Mouse (Mus musculus) adrenal gland, postnatal 14 days (tissue): ENCODE data around the gene Nab2. TPM values are rescaled to one million over a fixed set of nuclear protein-coding genes. Genes with fewer than 3 reads are reported as not detected.

Source experiments
- DNase-seq: peaks from one replicate; pipeline ENCODE4 v3.0.0; 2021; ENCODE audit warnings: mixed read lengths
- long read RNA-seq, 2 experiments: library from polyadenylated mRNA; stranded (forward); transcript quantifications; one replicate each; pipeline ENCODE4 v2.0.0; 2021
- total RNA-seq: library from RNA; stranded (reverse); gene quantifications from 2 replicates; pipeline ENCODE4 v1.2.3, GENCODE M21; 2021

Gene Nab2
- total RNA-seq: 23.7 and 24.6 TPM in 2 replicates
- long read RNA-seq, experiment 1, transcript Nab2-201 (7 exons, 2,582 nt): major isoform, 7 of 18 reads
- long read RNA-seq, experiment 1, transcript Nab2-202 (6 exons, 2,311 nt): minor isoform, 5 of 18 reads
- long read RNA-seq, experiment 1, partial matches to known transcripts: 5 of 18 reads
- long read RNA-seq, experiment 1, other reads (novel, unspliced or antisense): 1 of 18 reads
- long read RNA-seq, experiment 2, partial matches to known transcripts: 4 of 12 reads
- long read RNA-seq, experiment 2, other reads (novel, unspliced or antisense): 2 of 12 reads

DNA sequence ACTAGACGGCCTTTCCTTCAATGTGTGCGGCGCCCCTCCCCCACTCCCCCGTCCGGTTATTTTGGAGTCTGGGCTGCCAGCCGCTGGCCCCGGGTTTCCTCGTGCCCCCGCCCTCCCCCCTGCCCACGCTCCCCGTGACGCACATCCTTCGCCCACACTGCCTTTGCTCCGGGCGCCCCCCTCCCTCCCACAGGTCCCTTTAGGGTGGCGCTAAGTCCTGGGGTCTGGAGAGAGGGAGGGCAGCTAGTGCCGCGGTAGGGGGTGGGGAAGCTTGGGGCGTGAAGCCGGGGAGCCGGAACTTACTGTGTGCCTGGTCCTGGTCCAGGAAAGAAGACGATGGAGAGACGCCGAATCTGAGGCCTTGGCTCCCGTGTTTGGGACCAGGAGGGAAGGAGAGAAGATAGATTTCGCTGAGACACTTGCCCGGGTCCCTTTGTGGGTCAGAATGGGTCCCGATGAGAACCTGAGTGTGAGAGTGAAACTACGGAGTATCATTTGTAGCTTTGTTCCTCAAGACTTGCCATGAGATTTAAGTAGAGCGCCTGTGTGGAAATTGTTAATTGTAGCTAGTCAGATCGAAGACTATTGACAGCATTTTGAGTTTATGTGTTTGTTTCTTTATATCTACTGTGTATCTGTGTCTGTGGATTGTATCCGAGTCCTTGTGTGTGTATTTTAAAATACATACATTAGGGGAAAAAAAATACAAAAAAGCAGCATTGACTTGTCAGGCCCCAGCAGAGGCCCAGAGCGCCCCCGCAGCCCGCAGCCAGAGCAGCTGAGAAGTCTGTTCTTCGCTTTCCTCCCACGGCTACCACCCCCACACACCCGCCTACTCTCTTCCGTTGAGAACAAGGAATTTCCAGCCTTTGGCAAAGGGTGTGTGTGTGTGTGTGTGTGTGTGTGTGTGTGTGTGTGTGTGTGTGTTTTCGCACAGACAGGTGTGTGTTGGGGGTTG lies at the start of gene Nab2:
Gene Nab2 (minus strand): TSS at position 476 of the 958 bp plus-strand sequence.
- peak; percentile 90 for DNase-seq

DNA sequence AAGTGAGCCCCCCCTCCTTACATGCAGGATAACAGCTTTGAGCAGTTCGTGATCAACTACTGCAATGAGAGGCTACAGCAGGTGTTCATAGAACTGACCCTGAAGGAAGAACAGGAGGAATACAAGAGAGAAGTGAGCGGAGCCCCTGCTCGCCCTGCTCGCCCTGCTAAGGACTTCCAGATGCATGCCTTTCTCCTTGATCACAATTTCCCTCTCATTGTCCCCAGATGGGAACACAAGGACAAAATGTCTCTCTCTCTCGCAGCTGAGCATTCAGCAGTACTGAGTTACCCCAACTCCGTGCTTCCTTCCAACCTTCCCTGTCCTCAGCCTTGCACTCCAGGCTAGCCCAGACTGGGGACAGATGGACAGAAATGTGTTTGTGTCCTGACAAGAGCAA lies 44.4 kb upstream of the Nab2 start:
- no peak for DNase-seq

DNA sequence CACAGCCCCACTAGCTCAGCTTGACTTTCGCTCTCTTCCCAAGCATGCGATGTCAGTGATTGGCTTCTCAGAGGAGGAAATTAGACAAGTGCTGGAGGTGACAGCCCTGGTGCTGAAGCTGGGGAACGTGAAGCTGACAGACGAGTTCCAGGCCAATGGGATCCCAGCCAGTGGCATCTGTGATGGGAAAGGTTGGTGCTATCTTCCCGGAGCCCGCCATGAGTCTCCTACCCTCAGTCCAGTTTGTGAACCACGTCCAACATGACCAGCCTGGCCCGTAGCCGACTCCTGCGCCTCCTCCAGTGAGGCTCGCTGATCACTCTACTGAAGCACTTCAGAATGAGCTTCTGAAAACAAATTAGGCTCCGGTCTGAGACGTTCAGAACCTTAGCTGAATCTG lies 42.0 kb upstream of the Nab2 start:
- no peak for DNase-seq

DNA sequence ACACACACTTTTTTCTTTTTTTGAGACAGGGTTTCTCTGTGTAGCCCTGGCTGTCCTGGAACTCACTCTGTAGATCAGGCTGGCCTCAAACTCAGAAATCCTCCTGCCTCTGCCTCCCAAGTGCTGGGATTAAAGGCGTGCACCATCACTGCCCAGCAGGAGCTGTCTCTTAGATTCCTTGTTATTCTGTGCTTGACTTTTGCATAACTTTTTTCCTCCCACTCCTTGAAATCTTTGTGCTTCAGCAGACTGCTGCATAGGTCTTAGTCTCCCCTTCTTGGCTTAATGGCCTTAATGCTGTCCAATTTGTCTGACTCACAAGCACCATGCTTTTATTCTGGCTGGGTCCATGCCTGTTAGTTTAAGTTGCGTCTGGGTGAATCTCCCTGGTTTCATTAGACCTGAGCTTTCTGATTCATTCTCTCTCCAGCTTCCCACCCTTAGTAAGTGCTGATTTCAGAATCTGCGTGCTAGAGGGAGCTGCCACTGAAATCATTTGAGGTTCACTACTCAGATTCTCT lies 40.5 kb upstream of the Nab2 start:
- DNase-seq: peak; percentile 7

DNA sequence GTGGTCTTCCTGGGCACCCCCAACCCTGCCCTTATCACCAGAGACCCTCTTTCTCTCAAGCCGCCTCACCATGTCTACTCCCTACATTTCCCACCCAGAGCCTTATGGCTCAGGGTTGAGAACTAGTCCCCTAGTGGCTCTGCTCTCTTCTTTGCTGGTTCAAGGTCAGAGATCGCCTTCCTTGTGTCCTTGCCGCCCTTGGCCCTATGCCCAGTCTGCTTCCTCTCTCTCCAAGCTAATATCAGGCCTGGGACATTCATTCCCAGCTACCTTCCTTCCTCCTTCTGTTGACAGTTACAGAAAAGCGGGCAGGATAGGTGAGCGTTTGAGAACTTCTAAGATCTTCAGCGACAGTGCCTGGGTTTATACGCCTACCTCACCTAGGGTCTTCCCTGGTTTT lies 39.4 kb upstream of the Nab2 start:
- peak; percentile 87 for DNase-seq

DNA sequence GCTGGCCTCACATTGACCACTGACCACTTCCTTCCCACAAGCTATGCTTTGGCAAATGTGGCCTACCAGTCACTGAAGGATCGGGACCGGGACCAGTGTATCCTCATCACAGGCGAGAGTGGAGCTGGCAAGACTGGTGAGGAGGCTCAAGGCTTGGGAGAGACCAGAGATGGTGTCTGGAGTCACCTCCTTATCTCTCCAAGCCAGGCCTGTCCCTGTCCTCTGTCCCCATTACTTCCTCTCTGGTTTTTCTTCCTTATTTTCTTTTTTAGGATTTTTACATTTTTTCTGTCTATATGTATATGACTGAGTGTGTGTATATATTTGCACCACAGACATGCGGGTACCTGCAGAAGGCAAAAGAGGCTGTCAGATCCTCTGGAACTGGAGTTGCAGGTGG lies 37.4 kb upstream of the Nab2 start:
- no peak for DNase-seq

DNA sequence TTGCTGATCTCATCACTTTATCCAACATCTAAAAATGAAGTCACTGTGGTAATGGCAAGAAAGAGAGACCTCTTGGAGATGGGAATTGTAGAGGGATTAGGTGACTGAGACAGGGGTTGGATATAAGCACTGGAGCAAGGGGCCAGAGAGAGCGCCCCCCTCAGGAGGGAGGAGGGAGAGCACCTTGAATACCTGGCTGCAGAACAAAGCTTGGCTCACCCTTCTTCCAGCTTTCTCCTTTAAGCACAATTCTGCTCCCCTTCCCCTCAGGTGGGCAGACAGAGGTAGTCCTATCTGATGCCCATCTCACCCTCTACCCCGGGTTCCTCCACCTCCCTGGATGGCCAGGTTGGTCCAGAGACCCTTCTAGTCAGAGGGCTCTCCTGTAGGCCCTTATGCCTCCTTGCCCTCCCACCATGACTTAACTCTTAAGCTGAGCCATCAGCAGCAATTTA lies 36.4 kb upstream of the Nab2 start, which contains the start of gene Myo1a:
Gene Myo1a (plus strand): TSS at position 405 of the 455 bp plus-strand sequence.
- DNase-seq: peak; percentile 3

DNA sequence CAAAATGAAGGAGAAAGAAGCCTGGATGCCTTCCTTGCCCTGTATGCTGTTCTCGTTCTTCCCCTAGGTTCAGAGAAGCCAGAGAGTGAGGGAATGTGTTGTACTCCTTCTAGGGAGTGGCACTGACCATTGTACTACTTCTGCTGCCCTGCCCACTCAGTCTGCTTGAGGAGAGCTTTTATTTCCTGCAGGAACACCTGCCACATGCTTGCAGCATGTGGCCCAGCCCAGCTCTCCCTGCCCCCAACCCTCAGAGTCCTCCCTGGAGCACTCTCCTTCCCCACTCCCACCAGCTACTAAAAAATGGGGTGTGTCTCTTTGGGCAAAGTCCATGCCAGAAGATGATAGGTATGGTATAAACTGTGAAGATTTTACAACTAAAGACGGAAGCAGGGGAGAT lies 35.9 kb upstream of the Nab2 start:
- DNase-seq: no peak

DNA sequence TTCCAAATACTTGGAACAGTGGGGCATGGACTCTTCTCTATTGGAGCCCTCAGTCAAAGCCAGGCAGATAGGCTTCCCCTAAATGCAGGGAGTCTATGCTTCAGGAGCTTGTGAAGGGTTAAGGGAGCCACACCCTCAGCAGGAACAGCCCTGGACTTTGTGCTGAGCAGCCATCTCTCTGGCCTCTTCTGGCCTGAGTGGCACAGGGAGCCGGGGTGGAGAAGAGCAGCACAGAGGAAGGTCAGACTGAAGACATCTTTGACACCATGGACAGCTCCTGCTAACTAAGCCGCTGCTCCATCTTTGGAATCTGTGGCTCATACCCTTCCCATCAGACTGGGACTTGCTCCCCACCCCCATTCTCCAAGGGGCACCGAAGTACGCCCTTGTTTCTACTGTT lies 34.9 kb upstream of the Nab2 start:
- DNase-seq: no peak

DNA sequence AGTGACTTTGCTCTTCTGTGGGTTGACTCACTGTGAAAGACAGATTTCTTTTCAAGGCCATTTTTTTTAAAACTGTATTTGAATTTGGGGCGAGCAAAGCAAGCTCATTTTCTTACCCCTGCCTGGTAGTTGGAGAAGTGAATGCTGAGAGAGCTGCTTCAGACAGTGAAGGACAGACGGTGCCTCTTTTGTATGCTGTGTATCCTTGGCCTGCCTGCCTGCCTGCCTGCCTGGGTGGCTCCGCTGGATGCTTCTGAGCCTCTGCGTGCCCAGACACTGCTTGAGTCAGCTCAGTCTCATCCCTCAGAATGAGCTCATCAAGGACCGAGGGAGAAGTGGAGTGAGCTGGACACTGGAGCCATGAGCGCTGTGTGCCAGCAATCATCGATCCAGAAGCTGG lies 30.6 kb upstream of the Nab2 start:
- peak; percentile 79 for DNase-seq

DNA sequence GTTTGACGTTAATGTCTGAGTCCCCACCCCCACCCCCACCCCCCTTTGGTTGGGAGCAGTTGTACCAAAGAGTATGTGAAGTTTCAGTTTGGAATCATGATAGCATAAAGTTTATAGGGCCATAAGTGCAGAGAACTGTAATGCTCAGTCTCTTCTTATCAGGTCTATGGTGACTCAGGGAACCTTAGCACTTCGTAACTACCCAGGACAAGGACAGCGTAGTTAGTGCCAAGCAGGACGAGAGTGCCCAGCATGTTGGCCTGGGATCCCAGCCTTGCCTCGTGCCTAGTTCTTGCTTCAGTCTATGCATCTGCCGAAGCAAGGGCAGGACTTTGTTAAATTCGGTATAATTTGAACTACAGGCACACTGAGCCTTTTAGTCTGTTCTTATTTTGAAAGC lies 27.4 kb upstream of the Nab2 start:
- peak; percentile 69 for DNase-seq

DNA sequence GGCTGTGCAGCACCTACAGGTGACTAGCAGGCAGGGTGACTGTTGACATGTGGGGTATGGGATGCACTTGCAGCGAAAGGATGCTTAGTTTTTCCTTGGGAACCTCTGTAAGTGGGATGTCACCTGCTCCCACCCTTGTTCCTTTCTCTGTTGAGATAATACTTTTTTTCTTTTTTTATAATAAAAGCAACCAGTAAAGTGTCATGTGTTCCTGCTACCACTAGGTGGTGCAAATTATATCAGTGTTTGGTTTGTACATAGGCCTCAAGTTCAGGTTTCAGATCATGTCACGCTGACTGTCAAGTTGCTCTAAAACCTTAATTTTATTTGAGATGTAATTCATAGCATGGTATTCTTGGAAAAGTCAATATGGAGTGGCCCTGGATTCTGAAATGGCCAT lies 26.3 kb upstream of the Nab2 start:
- DNase-seq: no peak

DNA sequence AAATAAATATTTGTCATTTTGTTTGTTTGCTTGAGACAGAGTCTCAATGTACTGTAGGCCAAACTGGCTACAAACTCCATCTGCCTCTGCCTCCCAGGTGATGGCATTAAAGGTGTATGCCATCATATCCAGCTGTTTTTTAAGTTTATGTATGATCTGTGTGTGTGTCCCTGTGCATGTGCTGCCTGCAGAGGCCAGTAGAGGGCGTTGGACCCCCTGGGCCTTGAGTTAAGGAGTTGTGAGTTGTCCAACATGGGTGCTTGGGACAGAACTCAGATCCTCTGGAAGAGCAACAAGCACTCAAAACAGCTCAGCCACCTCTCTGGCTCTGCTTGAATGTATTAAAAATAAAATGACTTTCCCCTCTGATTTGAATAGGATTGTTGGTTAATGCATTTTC lies 22.7 kb upstream of the Nab2 start:
- no peak for DNase-seq

DNA sequence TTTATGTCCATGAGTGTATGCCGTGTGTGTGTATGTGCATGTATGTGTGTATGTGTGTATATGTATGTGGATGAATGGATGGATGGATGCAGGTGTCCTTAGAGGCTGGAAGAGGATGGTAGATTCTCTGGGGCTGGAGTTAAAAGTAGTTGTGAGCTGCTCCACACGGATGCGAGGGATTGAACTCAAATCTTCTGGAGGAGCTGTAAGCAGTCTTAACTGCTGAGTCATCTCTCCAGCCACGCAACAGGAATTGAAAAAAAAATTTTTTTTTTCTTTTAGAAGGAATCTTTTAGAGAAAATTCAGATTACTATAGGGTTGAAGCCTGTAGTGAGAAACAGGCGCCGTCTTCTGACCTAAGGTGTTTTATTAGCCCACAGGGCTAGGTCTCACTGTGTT lies 14.5 kb upstream of the Nab2 start:
- DNase-seq: no peak

DNA sequence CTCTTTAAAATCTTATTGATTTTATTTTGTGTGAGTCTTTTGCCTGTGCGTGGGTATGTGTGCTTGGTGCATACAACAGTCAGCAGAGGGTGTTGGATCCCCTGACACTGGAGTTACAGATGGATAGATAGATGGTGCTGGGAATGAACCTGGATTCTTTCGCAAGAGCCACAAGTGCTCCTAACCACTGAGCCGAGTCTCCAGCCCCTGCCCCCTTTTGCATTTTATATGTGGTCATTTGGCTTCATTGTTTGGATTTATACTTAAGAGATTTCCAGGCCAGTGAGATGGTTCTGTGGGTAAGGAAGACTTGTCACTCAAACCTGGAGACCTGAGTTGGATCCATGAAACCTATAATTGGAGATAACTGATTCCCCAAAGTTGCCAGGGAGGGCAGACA lies 11.5 kb upstream of the Nab2 start:
- DNase-seq: no peak

DNA sequence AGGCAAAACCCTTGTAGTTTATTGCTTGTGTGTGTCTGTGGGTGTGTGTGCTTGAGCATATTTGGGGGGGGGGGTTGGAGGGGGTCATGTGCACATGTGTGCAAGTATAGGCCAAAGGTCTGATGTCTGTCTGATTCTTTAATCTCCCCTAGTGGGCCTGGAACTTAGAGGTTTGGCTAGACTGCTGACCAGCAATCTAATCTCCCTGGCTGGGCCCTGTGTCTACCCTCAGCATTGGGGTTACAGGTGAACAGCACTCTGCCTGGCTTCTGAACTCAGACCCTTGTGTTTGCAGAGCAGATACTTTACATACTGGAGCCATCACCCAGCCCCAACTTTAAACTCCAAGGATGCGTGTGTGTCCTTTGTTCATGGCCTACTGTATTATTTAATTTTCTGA lies 10.8 kb upstream of the Nab2 start:
- no peak for DNase-seq

DNA sequence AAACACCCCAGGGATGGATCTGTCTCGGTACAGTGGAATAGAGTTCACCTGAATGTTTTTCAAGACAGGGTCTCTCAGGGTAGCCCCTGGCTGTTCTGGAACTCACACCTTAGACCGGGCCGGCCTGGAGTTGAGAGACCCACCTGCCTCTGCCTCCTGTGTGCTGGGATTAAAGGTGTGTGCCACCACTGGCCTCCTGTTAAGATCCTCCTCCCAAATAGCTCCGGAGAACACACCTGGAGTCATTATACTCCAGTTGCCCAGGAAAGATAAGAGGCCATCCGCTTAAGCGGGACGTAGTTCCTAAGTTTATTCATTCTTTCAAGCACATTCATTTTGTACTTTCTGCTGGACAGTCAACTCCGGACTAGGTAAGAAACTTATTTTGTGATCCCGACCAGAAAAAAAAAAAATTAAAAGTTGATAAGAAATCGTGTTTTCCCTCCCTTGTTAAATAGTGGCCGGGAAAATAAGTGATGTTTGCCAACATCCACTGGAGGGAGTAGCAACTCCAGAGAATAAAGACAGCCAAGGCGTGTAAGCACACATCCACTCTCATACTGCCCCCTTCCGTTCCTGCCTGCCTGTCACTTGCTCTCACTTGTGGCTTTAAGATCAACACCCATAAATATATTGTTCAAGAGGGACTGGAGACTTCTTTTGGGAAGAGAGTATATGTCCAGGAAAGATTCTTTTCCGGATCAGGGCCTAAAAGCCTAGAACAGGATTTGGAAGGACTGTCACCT lies 9.4 kb upstream of the Nab2 start:
- DNase-seq: peak; percentile 83

DNA sequence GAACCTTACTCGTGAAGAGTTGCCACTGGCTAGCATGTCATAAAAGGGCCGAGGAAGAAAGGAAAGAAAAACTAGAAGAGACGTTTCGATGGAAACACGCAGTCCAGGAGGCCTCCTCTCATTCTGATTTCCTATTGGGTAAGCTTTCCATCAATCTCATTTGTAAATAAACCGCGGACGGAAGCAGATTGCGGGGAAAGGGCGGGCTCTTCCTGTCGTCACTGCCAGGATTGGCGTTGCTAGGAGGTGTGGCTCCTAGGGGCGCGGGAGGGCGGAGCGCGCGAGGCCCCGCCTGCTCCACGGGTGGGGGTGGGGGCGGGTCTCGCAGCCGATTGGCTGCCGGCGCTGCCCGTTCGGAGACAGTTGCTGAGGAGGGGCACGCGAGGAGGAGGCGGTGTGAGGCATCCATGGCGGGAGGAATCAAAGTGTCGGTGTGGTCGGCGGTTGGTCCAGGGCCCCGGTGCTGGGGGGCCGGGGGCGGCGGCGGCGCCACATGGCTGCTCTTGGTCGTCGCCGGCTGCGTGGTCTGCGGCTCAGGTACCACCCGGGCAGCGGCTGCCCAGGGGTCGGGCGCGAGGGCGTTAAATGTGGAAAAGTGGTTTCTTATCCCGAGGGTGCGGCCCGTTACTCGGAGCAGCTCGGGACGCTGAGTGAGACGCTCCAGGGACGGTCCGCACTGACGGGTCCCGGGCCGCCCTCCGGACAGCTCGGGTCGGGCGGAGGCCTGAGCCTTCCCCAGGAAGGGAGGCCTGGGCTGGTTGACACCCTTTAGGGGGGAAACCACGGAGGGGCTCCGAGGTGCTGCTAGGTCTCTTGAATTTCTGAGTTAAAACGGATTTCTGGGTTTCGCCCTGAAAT lies 8.6 kb upstream of the Nab2 start:
- peak; percentile 97 for DNase-seq

DNA sequence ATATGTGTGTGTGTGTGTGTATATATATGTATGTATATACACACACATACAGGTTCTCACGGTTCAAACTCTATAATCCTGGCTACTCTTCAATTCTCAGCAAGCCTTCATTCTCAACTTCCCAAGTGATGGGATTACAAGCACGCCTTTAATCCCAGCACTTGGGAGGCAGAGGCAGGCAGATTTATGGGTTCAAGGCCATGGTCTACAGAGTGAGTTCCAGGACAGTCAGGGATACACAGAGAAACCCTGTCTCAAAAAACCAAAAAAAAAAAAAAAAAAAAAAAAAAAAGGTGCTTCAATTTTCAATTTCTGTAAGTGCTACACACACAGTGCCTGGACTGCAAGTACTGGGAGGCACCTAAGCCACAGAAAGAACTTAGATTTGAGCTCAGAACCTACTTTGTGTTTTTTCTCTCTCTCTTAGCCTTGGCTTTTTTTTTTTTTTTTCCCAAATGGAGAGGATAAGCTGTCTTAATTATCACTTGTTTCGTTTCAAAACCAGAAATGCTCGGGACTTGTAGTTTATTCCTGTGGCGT lies 7.6 kb upstream of the Nab2 start:
- no peak for DNase-seq

DNA sequence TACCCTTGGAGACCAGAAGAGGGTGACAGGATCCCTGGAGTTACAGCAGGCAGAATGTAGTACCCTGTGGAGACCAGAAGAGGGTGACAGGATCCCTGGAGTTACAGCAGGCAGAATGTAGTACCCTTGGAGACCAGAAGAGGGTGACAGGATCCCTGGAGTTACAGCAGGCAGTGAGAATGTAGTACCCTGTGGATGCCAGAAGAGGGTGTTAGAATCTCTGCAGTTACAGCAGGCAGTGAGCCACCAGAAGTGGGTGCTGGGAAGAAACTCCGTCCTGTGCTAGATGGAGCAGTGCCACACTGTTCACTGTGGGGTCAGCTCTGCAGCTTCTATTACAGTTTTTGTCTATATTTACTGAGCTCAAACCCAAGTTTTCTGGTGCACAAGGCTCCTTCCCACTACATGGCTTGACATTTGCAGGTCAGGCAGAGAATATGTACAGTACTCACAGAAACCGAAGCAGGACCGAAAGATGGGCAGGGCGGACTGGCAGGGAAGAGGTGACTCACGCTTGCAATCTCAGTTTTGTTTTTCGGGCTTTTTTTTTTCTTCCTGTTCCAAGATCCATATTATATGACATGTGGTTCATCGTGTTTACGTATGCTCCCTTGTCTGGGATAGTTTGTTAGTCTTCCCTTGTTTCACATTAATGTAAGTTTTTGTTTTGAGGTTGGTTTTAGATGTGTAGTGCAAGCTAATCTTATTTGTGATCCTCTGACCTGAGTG lies 6.6 kb upstream of the Nab2 start:
- DNase-seq: peak; percentile 91
